Mouse (Mus musculus): Measurements from ENCODE around the gene Hsp90ab1. TPM values are rescaled to one million over a fixed set of nuclear protein-coding genes. Genes with fewer than 3 reads are reported as not detected.

The Hsp90ab1 gene
- polyA plus RNA-seq, 1 experiment from 2014 or later: 1,593 TPM

- Histone ChIP-seq H3K36me3 (no peaks in the 10 kb centered on the region), H3K9ac (peak overlapping the region; percentile 73), H3K27me3 (peaks cover 43% of the 10 kb centered on the region), H3K27ac (peak overlapping the region; percentile 62), H3K9me3 (no peaks in the 10 kb centered on the region), H3K4me1 (replicated peaks) (peaks cover 69% of the 10 kb centered on the region), H3K4me2 (peak overlapping the region; percentile 92), H3K4me3 (peak overlapping the region; percentile 47)
- peak; percentile 67 for ATAC-seq (ENCODE audit: low FRiP score)
- under 1% methylated on average over 54 of the region's 58 CpGs for WGBS
Observed at GRCm38 (mm10) chr17:45594881-45595735, 22.0 kb upstream of the Hsp90ab1 start.

DNA sequence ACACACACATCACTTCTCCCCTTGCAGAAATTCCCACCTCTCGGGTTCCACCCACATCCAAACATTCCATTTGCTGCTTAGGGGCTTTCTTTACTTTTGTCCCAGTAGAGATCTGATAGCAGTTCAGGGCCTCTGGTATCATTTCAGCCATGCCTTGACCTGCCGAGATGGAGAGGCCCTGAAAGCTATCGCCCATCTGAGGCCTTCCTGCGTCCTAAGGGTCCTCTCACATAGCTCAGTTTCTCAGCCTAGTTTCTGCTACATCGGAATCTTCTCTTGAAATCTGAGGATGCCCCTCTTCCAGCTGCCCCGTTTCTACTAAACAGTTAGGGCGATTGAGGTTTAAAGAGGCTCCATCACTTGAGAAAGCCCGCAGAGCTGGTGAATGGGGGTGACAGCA is 21.1 kb upstream of the Hsp90ab1 start:
- H3K36me3 ChIP-seq: no peaks in the 10 kb centered on the region
- H3K9ac ChIP-seq: peak overlapping the region; percentile 73; the same call in 1 of the 2 replicates
- peaks cover 40% of the 10 kb centered on the region for H3K27me3 ChIP-seq
- H3K4me3 ChIP-seq: peak overlapping the region; percentile 47
- H3K4me2 ChIP-seq: peak overlapping the region; percentile 92
- ATAC-seq (ENCODE audit: low FRiP score): no peak
- H3K27ac ChIP-seq: no peak overlapping the region
- no peaks in the 10 kb centered on the region for H3K9me3 ChIP-seq
- 52% methylated on average over 8 of the region's 8 CpGs for WGBS
- H3K4me1 ChIP-seq (replicated peaks): peaks cover 61% of the 10 kb centered on the region

GRCm38 (mm10) chr17:45593479-45593878 is 20.4 kb upstream of the Hsp90ab1 start:
- Histone ChIP-seq H3K36me3 (no peaks in the 10 kb centered on the region), H3K27me3 (peaks cover 40% of the 10 kb centered on the region), H3K4me1 (replicated peaks) (peaks cover 60% of the 10 kb centered on the region), H3K4me3 (no peak overlapping the region), H3K9me3 (no peaks in the 10 kb centered on the region), H3K9ac (no peak overlapping the region), H3K4me2 (peak overlapping the region; percentile 92), H3K27ac (no peak overlapping the region)
- no peak for ATAC-seq (ENCODE audit: low FRiP score)
- WGBS: 29% methylated on average over 8 of the region's 8 CpGs

DNA sequence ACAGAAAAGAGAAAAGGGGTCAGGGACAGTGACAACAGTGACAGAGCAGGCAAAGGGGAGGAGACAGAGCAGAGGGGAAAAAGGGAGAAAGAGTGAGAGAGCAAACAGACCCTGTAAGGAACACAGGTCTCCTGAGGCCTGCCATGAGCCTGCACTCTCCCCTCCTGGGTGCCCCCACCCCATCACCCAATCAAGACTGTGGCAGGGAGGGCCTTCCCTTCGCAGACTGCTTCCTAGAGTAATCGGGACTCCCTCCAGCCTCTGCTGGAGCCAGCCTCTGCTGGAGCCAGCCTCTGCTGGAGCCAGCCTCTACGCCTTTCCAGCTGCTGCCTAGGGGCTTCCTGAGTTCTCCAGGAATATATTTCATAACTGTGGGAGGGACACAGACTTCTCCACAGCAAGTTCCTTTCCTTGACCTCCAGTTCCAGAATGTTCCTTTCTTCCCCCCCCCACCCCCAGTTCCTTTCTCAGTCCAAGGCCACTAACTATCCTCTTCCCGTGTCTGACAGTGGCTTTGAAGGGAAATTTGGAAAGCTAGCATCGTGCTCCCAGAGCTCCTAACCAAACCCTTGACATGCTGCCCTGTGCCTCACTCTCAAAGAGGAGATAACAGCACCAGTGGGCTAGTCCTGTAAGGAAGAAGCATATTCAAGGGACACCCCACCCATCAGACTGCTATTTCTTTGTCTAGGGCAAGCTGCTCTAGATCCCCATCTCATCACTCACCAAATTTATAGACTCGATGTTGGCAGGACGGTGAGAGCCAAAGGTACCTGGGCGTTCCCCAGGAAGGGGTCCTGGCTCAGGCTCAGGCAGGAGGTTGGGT is 19.7 kb upstream of the Hsp90ab1 start:
- H3K36me3 ChIP-seq: no peaks in the 10 kb centered on the region
- peaks cover 60% of the 10 kb centered on the region for H3K4me1 ChIP-seq (replicated peaks)
- 56% methylated on average over 8 of the region's 8 CpGs for WGBS
- no peak overlapping the region for H3K27ac ChIP-seq
- H3K9ac ChIP-seq: peak overlapping the region; percentile 49
- peak overlapping the region; percentile 92; the same call in 1 of the 2 replicates for H3K4me2 ChIP-seq
- no peak overlapping the region for H3K4me3 ChIP-seq
- no peaks in the 10 kb centered on the region for H3K9me3 ChIP-seq
- ATAC-seq (ENCODE audit: low FRiP score): no peak
- peaks cover 40% of the 10 kb centered on the region for H3K27me3 ChIP-seq

DNA sequence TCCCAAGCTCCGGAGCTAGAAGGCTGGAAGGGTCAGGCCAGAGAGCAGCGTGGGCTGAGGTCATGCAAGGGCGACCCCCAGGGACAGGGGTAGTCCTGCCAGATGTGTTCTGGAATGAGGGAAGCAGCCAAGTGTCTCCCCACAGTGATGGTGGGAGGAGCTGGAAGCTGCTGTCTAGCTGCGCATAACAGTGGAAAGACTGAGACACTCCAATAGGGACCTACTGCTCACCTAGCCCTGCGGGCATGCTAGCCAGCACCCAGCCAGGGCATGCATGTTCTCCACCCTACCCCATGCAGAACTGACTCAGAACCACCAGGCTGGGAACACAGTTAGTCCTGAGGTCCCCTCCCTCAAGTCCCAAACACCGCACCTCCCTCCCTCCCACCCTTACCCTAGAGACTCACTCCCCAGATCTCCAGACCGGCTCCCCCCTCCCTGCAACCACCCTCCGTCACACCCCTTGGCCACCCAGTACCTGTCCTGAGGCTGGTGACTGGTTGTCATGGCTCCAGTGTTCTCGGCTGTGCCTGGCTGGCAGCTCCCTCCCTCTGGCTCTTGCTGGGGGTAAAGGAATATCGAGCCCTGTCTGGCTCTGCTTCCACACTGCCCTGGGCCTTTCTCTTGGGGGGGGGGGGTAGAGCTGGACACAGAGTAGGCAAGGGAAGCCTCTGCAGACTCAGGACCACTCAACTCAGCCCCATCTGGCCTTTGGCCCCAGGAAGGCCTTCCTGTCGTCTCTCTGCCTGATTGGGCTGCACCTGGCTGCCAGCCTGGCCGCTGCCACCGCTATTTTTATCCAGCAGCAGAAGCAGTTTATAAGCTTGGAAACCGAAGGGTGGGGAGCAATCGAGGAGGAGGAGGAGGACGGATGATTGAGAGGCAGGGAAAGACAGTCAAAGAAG is 18.9 kb upstream of the Hsp90ab1 start:
- Histone ChIP-seq H3K27ac (no peak overlapping the region), H3K27me3 (peaks cover 37% of the 10 kb centered on the region), H3K4me2 (peak overlapping the region; percentile 10), H3K9me3 (no peaks in the 10 kb centered on the region), H3K4me1 (replicated peaks) (peaks cover 57% of the 10 kb centered on the region), H3K4me3 (no peak overlapping the region), H3K36me3 (0 out of 2 replicates have a peak, but pooled peaks cover 1% of the 10 kb centered on the region), H3K9ac (peak overlapping the region; percentile 49)
- WGBS: 48% methylated on average over 16 of the region's 16 CpGs
- no peak for ATAC-seq (ENCODE audit: low FRiP score)

GRCm38 (mm10) chr17:45590410-45590809 is 17.3 kb upstream of the Hsp90ab1 start:
- Histone ChIP-seq H3K4me1 (replicated peaks) (peaks cover 47% of the 10 kb centered on the region), H3K36me3 (0 out of 2 replicates have a peak, but pooled peaks cover 4% of the 10 kb centered on the region), H3K4me2 (no peak overlapping the region), H3K9me3 (no peaks in the 10 kb centered on the region), H3K27me3 (peaks cover 29% of the 10 kb centered on the region), H3K27ac (no peak overlapping the region), H3K4me3 (no peak overlapping the region), H3K9ac (no peak overlapping the region)
- ATAC-seq (ENCODE audit: low FRiP score): no peak
- 88% methylated on average over 6 of the region's 6 CpGs for WGBS

GRCm38 (mm10) chr17:45589844-45590243 is 16.8 kb upstream of the Hsp90ab1 start:
- Histone ChIP-seq H3K4me2 (no peak overlapping the region), H3K27me3 (peaks cover 25% of the 10 kb centered on the region), H3K4me3 (no peak overlapping the region), H3K9me3 (no peaks in the 10 kb centered on the region), H3K9ac (no peak overlapping the region), H3K36me3 (0 out of 2 replicates have a peak, but pooled peaks cover 4% of the 10 kb centered on the region), H3K4me1 (replicated peaks) (peaks cover 47% of the 10 kb centered on the region), H3K27ac (no peak overlapping the region)
- 93% methylated on average over 8 of the region's 8 CpGs for WGBS
- no peak for ATAC-seq (ENCODE audit: low FRiP score)

DNA sequence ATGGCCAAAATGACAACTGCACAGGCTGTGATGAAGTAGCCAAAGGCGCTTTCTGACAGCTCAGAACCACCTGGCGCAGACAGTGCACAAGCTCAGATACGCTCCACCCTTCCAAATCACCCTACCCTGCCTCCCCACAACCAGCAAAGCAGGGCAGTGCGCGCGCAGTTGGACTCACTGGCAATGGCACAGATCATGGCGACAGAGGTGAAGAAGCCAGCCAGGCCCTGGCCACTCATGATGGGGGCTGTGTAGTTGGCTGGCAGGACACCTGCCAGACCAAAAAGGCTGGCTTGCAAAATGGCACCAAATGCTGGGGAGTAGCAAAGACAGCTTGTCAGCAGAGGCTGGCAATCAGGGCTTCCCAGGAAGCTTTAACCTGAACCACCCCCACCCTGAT is 16.2 kb upstream of the Hsp90ab1 start:
- no peak overlapping the region for H3K4me3 ChIP-seq
- H3K4me2 ChIP-seq: no peak overlapping the region
- no peaks in the 10 kb centered on the region for H3K9me3 ChIP-seq
- peaks cover 47% of the 10 kb centered on the region for H3K4me1 ChIP-seq (replicated peaks)
- no peak for ATAC-seq (ENCODE audit: low FRiP score)
- H3K27ac ChIP-seq: no peak overlapping the region
- H3K9ac ChIP-seq: no peak overlapping the region
- peaks cover 19% of the 10 kb centered on the region for H3K27me3 ChIP-seq
- H3K36me3 ChIP-seq: 0 out of 2 replicates have a peak, but pooled peaks cover 4% of the 10 kb centered on the region
- 97% methylated on average over 7 of the region's 7 CpGs for WGBS

DNA sequence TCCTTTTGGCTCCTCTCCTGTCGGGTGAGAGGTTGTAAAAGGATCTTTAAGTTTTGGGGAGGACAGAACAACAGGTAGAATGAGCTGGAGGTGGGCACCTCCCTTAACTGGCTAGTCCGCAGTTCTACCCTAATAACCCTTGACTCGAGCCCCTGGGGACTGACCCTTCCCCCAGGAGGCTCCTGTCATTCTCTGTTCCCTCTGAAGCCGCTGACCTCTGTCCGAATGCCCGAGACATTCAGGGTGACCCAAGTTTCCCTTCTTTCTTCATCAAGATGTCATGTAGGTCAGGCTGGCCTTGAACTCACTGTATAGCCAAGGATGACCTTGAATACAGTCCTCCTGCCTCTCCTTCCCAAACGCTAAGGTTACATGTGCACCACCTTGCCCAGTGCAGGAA is 15.3 kb upstream of the Hsp90ab1 start:
- Histone ChIP-seq H3K4me1 (replicated peaks) (peaks cover 40% of the 10 kb centered on the region), H3K36me3 (0 out of 2 replicates have a peak, but pooled peaks cover 4% of the 10 kb centered on the region)

DNA sequence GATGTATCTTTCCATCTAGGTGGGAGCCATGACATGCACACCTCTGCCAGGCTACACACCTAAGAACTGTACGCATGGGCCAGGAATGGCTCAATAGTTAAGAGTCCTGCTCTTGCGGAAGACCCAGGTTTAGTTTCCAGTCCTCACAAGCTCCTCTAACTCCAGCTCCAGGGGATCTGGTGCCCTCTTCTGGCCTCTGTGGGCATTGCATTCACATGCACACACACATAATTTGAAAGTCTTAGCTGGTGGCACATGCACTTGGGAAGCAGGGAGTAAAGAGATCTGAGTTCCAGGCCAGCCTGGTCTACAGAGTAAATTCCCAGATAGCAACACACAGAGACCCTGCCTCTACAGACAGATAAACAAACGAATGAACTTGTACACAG is 13.4 kb upstream of the Hsp90ab1 start:
- 0 out of 2 replicates have a peak, but pooled peaks cover 4% of the 10 kb centered on the region for H3K36me3 ChIP-seq
- no peak overlapping the region for H3K4me3 ChIP-seq
- no peaks in the 10 kb centered on the region for H3K27me3 ChIP-seq
- peaks cover 21% of the 10 kb centered on the region for H3K4me1 ChIP-seq (replicated peaks)
- no peaks in the 10 kb centered on the region for H3K9me3 ChIP-seq
- 98% methylated on average over 3 of the region's 3 CpGs for WGBS
- no peak for ATAC-seq (ENCODE audit: low FRiP score)
- no peak overlapping the region for H3K9ac ChIP-seq
- H3K4me2 ChIP-seq: no peak overlapping the region
- no peak overlapping the region for H3K27ac ChIP-seq

More for the DNA sequence above, 15.3 kb upstream of the Hsp90ab1 start:
- Histone ChIP-seq H3K4me3 (no peak overlapping the region), H3K9me3 (no peaks in the 10 kb centered on the region), H3K4me2 (no peak overlapping the region), H3K27ac (no peak overlapping the region), H3K27me3 (peaks cover 11% of the 10 kb centered on the region), H3K9ac (no peak overlapping the region)
- WGBS: 95% methylated on average over 7 of the region's 7 CpGs
- ATAC-seq (ENCODE audit: low FRiP score): no peak

DNA sequence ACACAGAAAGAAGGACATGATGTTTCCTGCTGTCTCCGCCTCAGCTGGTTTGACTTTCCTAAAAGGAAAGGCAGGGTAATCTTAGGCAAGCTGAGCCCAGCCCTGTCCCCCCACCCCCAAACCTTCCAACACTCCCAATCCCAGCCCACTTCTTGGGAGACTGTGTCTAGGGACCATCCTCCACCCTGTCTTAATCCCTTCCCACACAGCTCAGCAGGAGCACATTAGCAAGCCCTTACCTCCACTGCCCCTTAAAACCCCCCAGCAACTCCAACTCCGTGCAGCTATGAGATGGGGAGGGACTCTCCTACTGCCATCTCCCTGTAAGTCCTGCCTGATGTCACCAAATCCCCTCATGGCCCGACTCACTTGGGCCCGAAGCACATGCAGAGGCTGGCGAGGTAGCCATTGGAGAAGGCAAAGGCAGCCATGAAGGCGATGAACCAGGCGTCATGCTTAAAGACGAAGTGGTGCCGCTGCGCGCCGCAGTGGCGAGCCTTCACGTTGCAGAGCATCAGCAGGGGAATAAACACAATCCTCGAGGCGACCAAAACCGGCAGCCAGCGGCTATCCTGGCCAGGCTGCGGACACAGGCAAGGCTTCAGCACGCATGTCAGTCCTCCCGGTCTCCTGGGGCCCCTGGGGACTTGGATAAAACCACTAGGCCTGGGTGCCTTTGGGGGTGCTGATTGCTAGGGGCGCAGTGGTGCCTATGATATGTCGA is 12.8 kb upstream of the Hsp90ab1 start:
- no peak overlapping the region for H3K4me2 ChIP-seq
- 66% methylated on average over 23 of the region's 23 CpGs for WGBS
- peak overlapping the region; percentile 69 for H3K27ac ChIP-seq
- no peaks in the 10 kb centered on the region for H3K9me3 ChIP-seq
- peak overlapping the region; percentile 29; the same call in 1 of the 2 replicates for H3K9ac ChIP-seq
- H3K27me3 ChIP-seq: no peaks in the 10 kb centered on the region
- H3K4me1 ChIP-seq (replicated peaks): peaks cover 24% of the 10 kb centered on the region
- H3K36me3 ChIP-seq: 0 out of 2 replicates have a peak, but pooled peaks cover 4% of the 10 kb centered on the region
- no peak overlapping the region for H3K4me3 ChIP-seq
- ATAC-seq (ENCODE audit: low FRiP score): no peak
